Mouse (Mus musculus): Measurements from ENCODE around the gene Itpkb.

DNA sequence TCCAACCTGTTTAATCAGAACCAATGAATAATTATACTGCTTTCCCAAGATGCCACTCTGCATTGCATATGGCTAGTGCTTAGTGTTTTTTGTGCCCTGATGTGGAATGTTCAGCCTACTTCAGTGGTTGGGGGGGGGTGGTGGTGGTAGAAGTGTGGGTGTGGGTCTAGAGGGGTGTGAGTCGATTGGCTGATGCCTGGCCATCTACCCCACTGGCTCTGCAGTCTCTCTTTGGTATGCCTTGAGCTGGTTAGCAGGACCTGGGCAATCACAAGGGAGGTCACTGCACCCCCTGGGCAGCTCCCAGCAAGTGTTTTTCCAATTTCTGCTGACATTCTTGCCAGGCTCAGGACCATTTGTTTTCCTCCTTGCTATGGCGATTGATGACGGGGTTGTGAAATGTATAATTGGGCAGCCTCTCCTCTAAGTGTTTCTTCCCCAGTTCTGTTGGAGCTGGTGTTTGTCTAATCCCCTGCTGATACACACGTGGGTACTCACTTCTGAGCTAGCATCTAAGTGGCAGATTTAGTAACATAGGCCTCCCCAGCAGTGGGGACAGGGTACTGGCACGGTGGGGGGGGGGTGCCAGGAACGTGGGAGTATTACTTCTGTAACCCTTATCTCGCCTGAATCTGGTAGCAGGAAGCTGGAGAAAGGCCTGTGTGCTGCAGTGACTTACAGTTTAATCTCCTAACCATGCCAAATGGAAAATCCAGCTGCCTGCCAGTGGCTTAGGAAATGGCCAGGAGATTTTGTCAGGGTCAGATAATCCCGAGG, 13.3 kb downstream of the Itpkb start:
- no peak for TF ChIP-seq CTCF (IDR thresholded peaks at IDR 0.05; ENCODE audit: low read depth, low read length)
- no peak for TF ChIP-seq POLR2A (IDR thresholded peaks at IDR 0.05; ENCODE audit: insufficient read depth, low read length)
- no peak for TF ChIP-seq EP300 (IDR thresholded peaks at IDR 0.05; ENCODE audit: insufficient read depth, low read depth, low read length)
